Mouse (Mus musculus): ENCODE results near the gene Slc12a9. TPM values are rescaled to one million over a fixed set of nuclear protein-coding genes. Genes with fewer than 3 reads are reported as not detected.

The Slc12a9 gene
- polyA plus RNA-seq, 1 experiment from 2014 or later, result 25.1 TPM

DNA sequence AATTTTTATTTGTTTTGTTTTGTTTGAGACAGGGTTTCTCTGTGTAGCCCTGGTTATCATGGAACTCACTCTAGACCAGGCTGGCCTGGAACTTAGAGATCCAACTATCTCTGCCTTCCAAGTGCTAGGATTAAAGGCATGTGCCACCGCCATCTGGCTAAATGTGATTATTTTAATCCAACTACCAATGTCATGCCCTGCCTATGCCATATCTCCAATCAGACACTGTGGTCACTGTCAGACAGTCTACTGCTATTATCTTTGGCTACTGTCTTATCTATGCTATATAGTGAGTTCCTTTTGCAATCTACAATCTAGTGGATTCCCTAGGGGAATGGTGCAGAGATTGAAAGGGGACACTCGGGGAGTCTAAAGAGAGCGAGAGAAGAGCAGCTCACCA lies 12.4 kb downstream of the Slc12a9 start:
- Histone ChIP-seq H3K4me2 (replicated peaks) (no peak overlapping the region), H3K9ac (no peak overlapping the region), H3K27ac (no peak overlapping the region), H3K4me1 (no peaks in the 10 kb centered on the region), H3K36me3 (peaks cover 76% of the 10 kb centered on the region), H3K9me3 (no peaks in the 10 kb centered on the region), H3K27me3 (replicated peaks) (no peaks in the 10 kb centered on the region), H3K4me3 (no peak overlapping the region)
- 91% methylated on average over 3 of the region's 3 CpGs for WGBS
- no peak for ATAC-seq (ENCODE audit: low FRiP score, low read depth)

DNA sequence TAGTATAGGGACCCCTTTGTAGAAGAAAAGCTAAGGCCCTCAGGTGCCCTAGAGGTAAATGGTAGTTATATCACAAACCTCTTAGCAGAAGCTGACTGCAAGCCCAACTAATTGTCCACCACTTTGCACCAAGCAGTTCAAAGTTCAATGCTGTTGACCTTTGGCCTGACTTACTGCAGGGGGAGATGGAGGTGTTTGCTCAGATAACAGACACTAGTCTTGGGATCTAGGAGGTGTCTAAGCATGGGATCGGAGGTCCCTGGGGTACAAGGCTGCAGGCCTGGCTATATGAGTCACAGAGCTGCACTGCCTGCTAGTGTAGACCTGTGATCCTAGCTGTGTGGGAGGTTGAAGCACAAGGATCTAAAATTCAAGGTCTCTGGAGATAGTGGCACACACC lies 14.8 kb downstream of the Slc12a9 start:
- WGBS, result 95% methylated on average over 1 of the region's 1 CpGs

GRCm38 (mm10) chr5:137317361-137317760 lies 16.0 kb downstream of the Slc12a9 start:
- Histone ChIP-seq H3K27ac (no peak overlapping the region), H3K4me2 (replicated peaks) (no peak overlapping the region), H3K9ac (no peak overlapping the region), H3K4me3 (no peak overlapping the region), H3K27me3 (replicated peaks) (no peaks in the 10 kb centered on the region), H3K9me3 (no peaks in the 10 kb centered on the region), H3K36me3 (peaks cover 53% of the 10 kb centered on the region), H3K4me1 (peaks cover 32% of the 10 kb centered on the region)
- 92% methylated on average over 8 of the region's 8 CpGs for WGBS
- no peak for ATAC-seq (ENCODE audit: low FRiP score, low read depth)

More for the DNA sequence above, 14.8 kb downstream of the Slc12a9 start:
- Histone ChIP-seq H3K4me3 (no peak overlapping the region), H3K27me3 (replicated peaks) (no peaks in the 10 kb centered on the region), H3K27ac (no peak overlapping the region), H3K36me3 (peaks cover 65% of the 10 kb centered on the region), H3K4me1 (peaks cover 20% of the 10 kb centered on the region), H3K4me2 (replicated peaks) (no peak overlapping the region), H3K9me3 (no peaks in the 10 kb centered on the region), H3K9ac (no peak overlapping the region)
- ATAC-seq (ENCODE audit: low FRiP score, low read depth), result no peak

GRCm38 (mm10) chr5:137315084-137315903 lies 18.1 kb downstream of the Slc12a9 start:
- Histone ChIP-seq H3K9ac (peak overlapping the region; percentile 69), H3K36me3 (peaks cover 40% of the 10 kb centered on the region), H3K4me1 (peaks cover 33% of the 10 kb centered on the region), H3K4me3 (no peak overlapping the region), H3K4me2 (replicated peaks) (peak overlapping the region; percentile 71), H3K27ac (no peak overlapping the region; the same call in 1 of the 2 replicates), H3K9me3 (no peaks in the 10 kb centered on the region), H3K27me3 (replicated peaks) (no peaks in the 10 kb centered on the region)
- 39% methylated on average over 30 of the region's 30 CpGs for WGBS
- 0 out of 2 replicates have a peak, but pooled peaks have one; percentile 20 for ATAC-seq (ENCODE audit: low FRiP score, low read depth)

DNA sequence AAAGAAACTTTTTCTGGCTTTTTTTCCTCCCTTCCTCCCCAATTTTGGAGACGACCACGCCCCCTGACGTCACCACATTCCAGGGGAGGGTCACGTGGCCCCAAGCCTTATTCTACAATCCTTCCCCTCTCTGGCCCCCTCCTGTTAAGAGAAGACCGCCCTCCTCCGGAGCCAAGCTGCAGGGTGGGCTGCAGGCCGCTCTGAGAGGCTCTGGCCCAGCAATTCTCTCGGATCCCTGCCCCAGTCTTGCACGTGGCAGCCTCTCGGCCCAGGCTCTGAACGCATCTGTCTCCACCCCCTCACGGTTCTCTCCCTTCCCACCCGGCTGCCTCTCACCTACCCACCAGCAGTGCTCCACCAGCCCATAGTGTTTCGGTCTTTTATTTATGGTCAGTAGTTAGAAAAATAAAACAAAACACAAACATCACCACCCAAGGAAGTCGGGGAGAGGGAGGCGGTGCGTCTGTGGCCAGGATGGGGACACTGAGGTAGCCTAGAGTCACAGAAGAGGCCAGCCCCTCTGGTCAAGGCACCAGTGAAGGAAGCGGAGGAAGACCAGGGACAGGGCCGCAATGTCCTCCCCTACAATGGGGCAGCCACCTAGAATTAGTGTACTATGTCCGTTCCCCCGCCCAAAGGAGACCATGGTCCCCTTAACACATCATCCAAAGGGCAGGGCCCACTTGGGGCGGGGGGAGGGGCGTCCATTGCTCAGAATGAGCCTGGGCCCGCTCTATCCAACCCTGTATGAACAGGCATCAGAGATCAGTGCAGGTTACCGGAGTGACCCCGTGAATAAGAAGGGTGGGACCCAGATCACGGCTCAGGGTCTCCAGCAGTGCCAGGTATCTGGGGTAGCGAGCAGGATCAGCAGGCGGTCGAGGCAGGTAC lies 19.0 kb downstream of the Slc12a9 start, which contains the start of gene Trip6:
Gene Trip6 (minus strand): TSS at position 212 of the 891 bp plus-strand sequence.
- H3K27me3 ChIP-seq (replicated peaks), result no peaks in the 10 kb centered on the region
- H3K27ac ChIP-seq, result peak within 1 kb of the TSS; percentile 42; the same call in 1 of the 2 replicates
- peak within 1 kb of the TSS; percentile 45 for H3K4me3 ChIP-seq
- H3K4me2 ChIP-seq (replicated peaks), result peak within 1 kb of the TSS; percentile 71
- ATAC-seq (ENCODE audit: low FRiP score, low read depth), result peak; percentile 75
- peaks cover 33% of the 10 kb centered on the region for H3K4me1 ChIP-seq
- peaks cover 40% of the 10 kb centered on the region for H3K36me3 ChIP-seq
- 15% methylated on average over 30 of the region's 30 CpGs for WGBS
- peak within 1 kb of the TSS; percentile 69 for H3K9ac ChIP-seq
- H3K9me3 ChIP-seq, result no peaks in the 10 kb centered on the region

GRCm38 (mm10) chr5:137313466-137314192 lies 19.8 kb downstream of the Slc12a9 start:
- Histone ChIP-seq H3K36me3 (peaks cover 42% of the 10 kb centered on the region), H3K9ac (peak overlapping the region; percentile 69), H3K27me3 (replicated peaks) (no peaks in the 10 kb centered on the region), H3K4me2 (replicated peaks) (peak overlapping the region; percentile 71), H3K27ac (no peak overlapping the region), H3K9me3 (no peaks in the 10 kb centered on the region), H3K4me3 (peak overlapping the region; percentile 45), H3K4me1 (peaks cover 33% of the 10 kb centered on the region)
- peak; percentile 36 for ATAC-seq (ENCODE audit: low FRiP score, low read depth)
- 2% methylated on average over 22 of the region's 22 CpGs for WGBS

- no peak for ATAC-seq (ENCODE audit: low FRiP score, low read depth)
- Histone ChIP-seq H3K27ac (peak overlapping the region; percentile 67; the same call in 1 of the 2 replicates), H3K4me3 (no peak overlapping the region), H3K9ac (peak overlapping the region; percentile 81; the same call in 1 of the 2 replicates), H3K4me1 (peaks cover 35% of the 10 kb centered on the region), H3K4me2 (replicated peaks) (peak overlapping the region; percentile 75), H3K9me3 (no peaks in the 10 kb centered on the region), H3K36me3 (peaks cover 31% of the 10 kb centered on the region), H3K27me3 (replicated peaks) (no peaks in the 10 kb centered on the region)
- WGBS, result 97% methylated on average over 4 of the region's 4 CpGs
Measured at GRCm38 (mm10) chr5:137308356-137308755, 25.0 kb downstream of the Slc12a9 start.

DNA sequence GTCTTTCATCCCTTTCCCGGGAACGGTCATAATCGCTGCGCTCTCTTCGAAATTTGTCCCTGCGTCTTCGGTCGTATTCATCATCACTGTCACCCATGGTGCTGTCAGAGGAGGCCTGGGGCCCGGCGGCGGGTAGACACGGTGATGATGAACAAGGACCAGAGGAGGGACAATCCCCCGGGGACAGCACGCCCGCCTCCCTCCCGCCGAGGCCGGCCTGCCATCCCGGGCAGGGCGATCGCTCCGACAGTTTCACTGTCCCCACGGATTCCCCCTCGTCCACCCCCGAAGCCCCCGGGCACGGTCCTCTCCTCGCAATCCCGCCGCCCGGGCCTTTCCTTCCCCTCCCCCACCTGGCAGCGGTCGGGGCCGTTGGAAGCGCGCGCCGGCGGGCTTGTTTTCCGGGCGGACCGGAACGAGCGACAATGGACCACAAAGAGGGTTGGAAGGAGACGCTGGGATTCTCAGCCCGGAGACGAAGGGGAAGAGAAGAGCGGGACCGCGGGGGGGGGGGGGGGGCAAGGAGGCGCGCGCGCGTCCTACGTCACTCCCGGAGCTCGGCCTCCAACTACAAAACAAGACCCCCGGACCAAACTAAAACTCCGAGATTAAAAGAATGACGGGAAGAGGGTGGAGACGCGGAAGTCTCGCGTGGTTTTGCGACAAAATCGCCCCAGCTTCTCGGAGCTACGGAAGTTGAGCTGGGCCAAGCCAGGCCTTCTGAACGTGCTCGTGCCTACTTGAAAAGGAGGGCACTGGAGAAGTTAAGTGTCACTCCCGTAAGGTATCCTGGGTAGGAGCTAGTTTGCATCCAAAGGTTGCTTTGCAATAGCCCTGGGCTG lies 26.1 kb downstream of the Slc12a9 start, which contains the start of gene Srrt:
Gene Srrt (minus strand): TSS at position 604 of the 842 bp plus-strand sequence.
- H3K36me3 ChIP-seq, result peaks cover 41% of the 10 kb centered on the region
- no peaks in the 10 kb centered on the region for H3K27me3 ChIP-seq (replicated peaks)
- under 1% methylated on average over 62 of the region's 72 CpGs for WGBS
- H3K9me3 ChIP-seq, result no peaks in the 10 kb centered on the region
- H3K4me2 ChIP-seq (replicated peaks), result peak within 1 kb of the TSS; percentile 75
- H3K4me3 ChIP-seq, result peak within 1 kb of the TSS; percentile 66
- peak within 1 kb of the TSS; percentile 81 for H3K9ac ChIP-seq
- H3K27ac ChIP-seq, result peak within 1 kb of the TSS; percentile 87
- H3K4me1 ChIP-seq, result peaks cover 24% of the 10 kb centered on the region
- peak; percentile 89 for ATAC-seq (ENCODE audit: low FRiP score, low read depth)

DNA sequence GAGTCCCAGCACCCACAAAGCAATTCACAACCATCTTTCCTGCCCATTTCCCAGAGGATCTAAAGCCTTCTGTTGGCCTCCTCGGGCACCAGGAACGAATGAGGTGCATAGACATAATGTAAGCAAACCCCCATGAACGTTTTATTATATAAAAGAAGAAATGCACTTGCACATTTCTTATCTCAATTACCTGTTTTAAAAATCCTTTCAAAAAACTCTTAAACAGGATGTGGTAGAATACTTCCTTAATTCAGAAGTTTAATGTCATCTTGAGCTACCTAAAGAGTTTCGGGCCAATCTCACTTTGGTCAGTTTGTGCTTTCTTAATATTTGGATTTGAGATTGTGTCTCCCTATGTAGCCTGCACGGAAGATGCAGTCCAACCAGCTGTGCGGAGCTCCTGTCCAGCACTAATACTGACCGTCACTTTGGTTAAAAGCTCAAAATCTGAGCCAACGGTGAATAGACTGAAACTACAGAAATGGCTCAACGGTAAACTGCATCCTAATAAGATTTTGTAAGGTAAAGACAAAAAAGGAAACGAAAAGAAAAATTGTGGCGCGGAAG lies 26.9 kb downstream of the Slc12a9 start:
- Histone ChIP-seq H3K9me3 (no peaks in the 10 kb centered on the region), H3K36me3 (peaks cover 46% of the 10 kb centered on the region), H3K27me3 (replicated peaks) (no peaks in the 10 kb centered on the region), H3K4me3 (peak overlapping the region; percentile 66), H3K27ac (peak overlapping the region; percentile 87; the same call in 1 of the 2 replicates), H3K4me2 (replicated peaks) (peak overlapping the region; percentile 75), H3K4me1 (peaks cover 24% of the 10 kb centered on the region), H3K9ac (peak overlapping the region; percentile 81)
- 16% methylated on average over 12 of the region's 12 CpGs for WGBS
- ATAC-seq (ENCODE audit: low FRiP score, low read depth), result no peak

GRCm38 (mm10) chr5:137305822-137306221 lies 27.6 kb downstream of the Slc12a9 start:
- Histone ChIP-seq H3K27ac (no peak overlapping the region), H3K4me2 (replicated peaks) (peak overlapping the region; percentile 75), H3K4me3 (peak overlapping the region; percentile 66), H3K9me3 (no peaks in the 10 kb centered on the region), H3K36me3 (peaks cover 52% of the 10 kb centered on the region), H3K4me1 (peaks cover 24% of the 10 kb centered on the region), H3K9ac (peak overlapping the region; percentile 81; the same call in 1 of the 2 replicates), H3K27me3 (replicated peaks) (no peaks in the 10 kb centered on the region)
- no peak for ATAC-seq (ENCODE audit: low FRiP score, low read depth)
- 27% methylated on average over 3 of the region's 3 CpGs for WGBS

Data from neural tube, embryonic 12.5 days (tissue).